Mouse (Mus musculus) left cerebral cortex, adult 18-20 months (tissue): ENCODE results near the gene Myo19. TPM values are rescaled to one million over a fixed set of nuclear protein-coding genes. Genes with fewer than 3 reads are reported as not detected.

Experiments
- DNase-seq, 2 experiments: peaks; one replicate each; pipeline ENCODE4 v3.0.0; 2021 to 2022; ENCODE audit warnings: low spot score in 2 of 2, mixed read lengths in 1 of 2
- microRNA-seq, 2 experiments: library from miRNA; unstranded; fragments of <30 nt; microRNA quantifications; one replicate each; pipeline ENCODE4 v1.2.0; 2021
- total RNA-seq, 2 experiments: library from RNA; stranded (reverse); gene quantifications; 2 replicates each; pipeline ENCODE4 v1.2.3; 2021

Gene Myo19
- total RNA-seq, 2 experiments from 2014 or later, result 11.1 to 17.1 TPM

- no peak for DNase-seq
These were observed 64.9 kb downstream of the Myo19 start for GRCm38 (mm10) chr11:84944639-84945435.

GRCm38 (mm10) chr11:84945841-84946240, 65.9 kb downstream of the Myo19 start:
- no peak for DNase-seq

- no peak for DNase-seq
These were observed 67.3 kb downstream of the Myo19 start for GRCm38 (mm10) chr11:84947206-84947605.

- DNase-seq, result no peak
These were observed 68.2 kb downstream of the Myo19 start for GRCm38 (mm10) chr11:84948114-84948513.

- no peak for DNase-seq
These were observed 68.6 kb downstream of the Myo19 start for GRCm38 (mm10) chr11:84948526-84948925.

GRCm38 (mm10) chr11:84952611-84953010, 72.7 kb downstream of the Myo19 start:
- DNase-seq, result no peak

GRCm38 (mm10) chr11:84956400-84956799, 76.5 kb downstream of the Myo19 start:
- DNase-seq, result no peak

- DNase-seq, result no peak
These were observed 77.2 kb downstream of the Myo19 start for GRCm38 (mm10) chr11:84957171-84957570.

GRCm38 (mm10) chr11:84957591-84958270, 77.8 kb downstream of the Myo19 start, which contains the start of gene Car4:
Gene Car4, plus strand, starts transcription at chr11:84957786.
- DNase-seq, result peak; percentile 48 to 50

- DNase-seq, result no peak
These were observed 78.3 kb downstream of the Myo19 start for GRCm38 (mm10) chr11:84958271-84958630.

GRCm38 (mm10) chr11:84959181-84959580, 79.2 kb downstream of the Myo19 start:
- DNase-seq, result no peak

GRCm38 (mm10) chr11:84959701-84960181, 79.8 kb downstream of the Myo19 start:
- DNase-seq, result no peak

- no peak for DNase-seq
These were observed 80.3 kb downstream of the Myo19 start for GRCm38 (mm10) chr11:84960291-84960690.

- DNase-seq, result no peak
These were observed 80.8 kb downstream of the Myo19 start for GRCm38 (mm10) chr11:84960780-84961179.

Small RNA genes within 50 kb of the gene (microRNA-seq; reads per million reads assigned to microRNA genes)
- 0 reads per million in 2 experiments for gene Gm23564

Other genes with a start within 250 kb of the Myo19 start
- gene Mrm1, start 60.6 kb upstream of the Myo19 start, total RNA-seq, result 10 to 100 TPM; 17.4 to 17.5 TPM
- 1 to 10 TPM; 7.9 to 8.4 TPM for gene Dhrs11, start 51.2 kb upstream of the Myo19 start, total RNA-seq
- 10 to 100 TPM; 90.8 to 91.0 TPM for gene Ggnbp2, start 9.3 kb upstream of the Myo19 start, total RNA-seq
- 1 to 10 TPM; 5.7 to 7.0 TPM for gene Pigw, start 137 bp downstream of the Myo19 start, total RNA-seq
- 10 to 100 TPM; 32.0 to 32.8 TPM for gene Znhit3, start 36.2 kb downstream of the Myo19 start, total RNA-seq
- 10 to 100 TPM; 58.5 to 66.3 TPM for gene Car4, start 77.6 kb downstream of the Myo19 start, total RNA-seq